Mouse (Mus musculus) left cerebral cortex, adult 8-10 months (tissue): Measurements from ENCODE around the gene Aaas. TPM values are rescaled to one million over a fixed set of nuclear protein-coding genes. Genes with fewer than 3 reads are reported as not detected.

Experiments used
- DNase-seq, 2 experiments: peaks; one replicate each; pipeline ENCODE4 v3.0.0; 2022; ENCODE audit warnings: low spot score in 2 of 2
- total RNA-seq, 4 experiments: library from RNA; stranded (reverse); gene quantifications; 2 replicates each; pipeline ENCODE4 v1.2.4; 2022

Gene Aaas
- total RNA-seq, 4 experiments from 2014 or later, result 20.1 to 25.3 (median 22.2) TPM

DNA sequence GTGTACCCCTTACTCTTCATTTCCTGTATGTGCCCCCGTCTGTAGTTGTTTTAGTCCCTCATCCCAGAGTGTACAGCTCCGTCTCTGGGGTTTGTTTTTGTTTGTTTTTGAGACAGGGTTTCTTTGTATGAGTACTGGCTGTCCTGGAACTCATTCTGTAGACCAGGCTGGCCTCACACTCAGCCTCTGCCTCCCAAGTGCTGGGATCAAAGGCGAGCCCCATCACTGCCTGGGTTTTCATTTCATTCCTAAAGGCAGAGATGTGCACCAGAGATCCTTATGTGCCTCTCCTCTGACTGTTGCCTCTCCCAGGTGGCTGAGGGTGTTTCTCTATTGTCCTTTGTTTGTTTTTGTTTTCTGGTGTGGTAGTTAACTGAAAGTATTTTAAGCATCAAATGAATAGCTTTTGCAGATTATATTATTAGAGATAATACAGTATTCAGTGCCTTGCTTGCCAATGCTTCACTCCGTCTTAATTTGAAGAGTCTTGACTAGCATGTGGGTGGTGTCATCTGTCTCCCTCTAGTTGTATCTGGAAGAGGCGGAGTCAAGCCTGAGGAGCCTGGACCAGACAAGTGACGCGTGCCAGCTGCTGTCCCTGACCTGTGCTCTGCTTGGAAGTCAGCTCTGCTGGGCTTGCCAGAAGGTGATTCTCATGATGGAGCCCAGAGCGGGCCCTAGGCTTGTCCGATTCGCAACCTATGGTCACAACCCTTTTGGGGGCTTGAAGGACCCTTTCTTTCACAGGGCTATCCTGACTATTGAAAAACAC is 40.3 kb downstream of the Aaas start:
- DNase-seq, result no peak

DNA sequence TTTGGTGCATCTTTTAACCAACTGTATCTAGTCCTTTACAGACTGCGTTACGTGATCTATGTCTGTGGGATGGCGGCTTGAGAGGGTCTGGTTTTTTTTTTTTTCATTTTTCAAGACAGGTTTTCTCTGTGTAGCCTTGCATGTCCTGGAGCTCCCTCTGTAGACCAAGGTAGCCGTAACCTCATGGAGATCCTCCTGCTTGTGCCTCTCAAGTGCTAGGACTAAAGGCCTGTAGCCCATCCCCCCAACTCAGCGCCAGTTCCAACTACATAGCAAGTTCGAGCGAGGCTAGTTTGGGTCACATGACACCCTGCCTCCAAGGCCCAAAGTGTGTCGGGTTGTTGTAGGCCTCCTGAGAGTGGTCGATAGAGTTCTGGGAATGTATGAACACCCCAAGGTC is 41.9 kb downstream of the Aaas start:
- DNase-seq, result no peak

DNA sequence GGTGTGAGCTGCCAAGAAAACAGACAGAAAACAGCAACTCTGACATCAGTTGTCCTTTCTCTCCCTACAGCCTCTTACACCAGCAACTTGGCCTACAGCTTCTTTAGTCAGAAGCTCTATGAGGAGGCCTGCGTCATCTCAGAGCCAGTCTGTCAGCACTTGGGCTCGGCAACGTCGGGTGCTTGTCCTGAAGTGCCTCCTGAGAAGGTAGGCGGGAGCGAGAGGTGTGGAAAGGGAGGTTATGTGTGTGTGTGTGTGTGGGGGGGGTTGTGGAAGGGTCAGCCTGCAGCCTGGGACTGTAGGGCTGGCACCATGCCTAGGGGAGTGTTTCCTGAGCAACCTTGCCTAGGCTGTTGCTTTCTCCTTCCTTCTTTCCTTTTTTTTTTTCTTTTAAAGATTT is 48.0 kb downstream of the Aaas start:
- no peak for DNase-seq

DNA sequence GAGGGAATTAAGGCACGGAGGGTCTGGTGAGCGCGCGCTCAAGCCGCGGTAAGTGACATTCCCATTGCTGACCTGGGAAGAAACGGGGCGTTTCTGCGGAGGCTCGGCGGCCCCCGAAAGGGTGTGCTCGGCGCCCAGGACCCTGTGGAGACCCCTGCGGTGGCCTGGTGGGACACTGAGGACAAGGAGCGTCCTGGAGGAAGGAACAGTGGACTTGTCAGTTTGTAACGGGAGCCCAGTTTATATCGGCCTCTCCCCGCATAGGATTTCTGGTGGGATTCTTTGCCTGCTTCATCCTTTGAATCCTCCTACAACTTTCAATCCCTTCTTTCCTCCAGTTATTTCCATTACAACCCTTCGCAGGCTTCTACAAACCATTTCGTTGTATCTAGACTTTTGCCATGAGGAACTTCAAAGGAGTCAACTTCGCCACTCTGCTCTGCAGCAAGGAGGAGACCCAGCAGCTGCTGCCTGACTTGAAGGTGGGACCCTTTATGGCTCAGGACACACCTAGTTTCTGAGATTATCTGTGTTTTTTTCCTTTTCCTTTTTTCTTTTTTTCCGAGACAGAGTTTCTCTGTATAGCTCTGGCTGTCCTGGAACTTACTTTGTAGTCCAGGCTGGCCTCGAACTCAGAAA is 54.1 kb downstream of the Aaas start:
- DNase-seq, result no peak

DNA sequence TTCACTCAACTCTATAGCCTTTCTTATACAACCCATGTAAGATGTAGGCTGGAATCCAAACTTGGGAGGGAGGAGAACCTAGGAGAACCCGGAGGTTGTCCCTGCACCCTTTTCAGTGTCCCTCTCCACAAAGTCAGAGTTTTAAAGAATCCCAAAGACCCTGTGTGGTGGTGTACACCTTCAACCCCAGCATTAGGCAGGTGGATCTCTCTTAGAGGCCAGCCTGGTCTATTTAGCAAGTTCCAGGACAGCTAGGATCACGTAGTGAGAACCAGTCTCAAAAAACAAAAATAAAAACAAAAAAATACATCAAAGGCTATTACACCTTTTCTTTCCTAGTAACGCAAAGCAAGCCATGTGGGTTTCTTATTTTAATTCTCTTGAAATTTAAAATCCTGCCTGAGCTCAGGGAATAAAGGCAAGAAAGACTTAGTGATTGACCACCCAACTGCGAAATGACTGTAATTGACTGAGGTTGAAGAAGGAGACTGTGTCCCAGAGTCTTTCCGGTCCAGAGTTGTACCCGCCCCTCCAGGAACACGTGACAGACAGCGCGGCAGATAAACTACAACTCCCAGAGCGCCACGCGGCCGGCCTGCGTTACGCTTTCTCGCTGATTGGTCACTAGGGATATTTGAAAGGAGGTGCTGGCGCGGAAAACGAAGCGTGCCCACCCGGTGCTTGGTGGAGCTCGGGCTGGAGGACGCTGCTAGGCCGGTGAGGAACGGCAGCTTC is 54.8 kb downstream of the Aaas start, which contains the start of gene Espl1:
Gene Espl1 (plus strand): TSS at position 634 of the 735 bp plus-strand sequence.
- DNase-seq, result peak; percentile 83 to 87

Other genes starting within 250 kb of the Aaas start
- gene Spryd3, start 214.5 kb downstream of the Aaas start, total RNA-seq, result 100 to 1,000 TPM; 147 to 167 (median 161) TPM
- 10 to 100 TPM; 42.4 to 49.5 (median 45.5) TPM for gene Igfbp6, start 206.4 kb downstream of the Aaas start, total RNA-seq
- gene Soat2, start 200.2 kb downstream of the Aaas start, total RNA-seq, result under 1 TPM in 2 of 4 experiments, not detected in 2; 0.26 to 0.27 TPM
- gene Zfp740, start 147.5 kb downstream of the Aaas start, total RNA-seq, result 10 to 100 TPM; 72.4 to 79.4 (median 73.1) TPM
- 10 to 100 TPM; 24.6 to 38.7 (median 31.1) TPM for gene Csad, start 146.0 kb downstream of the Aaas start, total RNA-seq
- gene Itgb7, start 118.8 kb downstream of the Aaas start, total RNA-seq, result 1 to 10 TPM in 2 of 4 experiments, under 1 TPM in 2; 0.23 to 2.9 (median 1.7) TPM
- 10 to 100 TPM; 13.5 to 16.8 (median 16.3) TPM for gene Rarg, start 93.3 kb downstream of the Aaas start, total RNA-seq
- not detected for gene Gm9918, start 80.2 kb downstream of the Aaas start, total RNA-seq
- 10 to 100 TPM; 38.3 to 48.5 (median 42.1) TPM for gene Mfsd5, start 71.3 kb downstream of the Aaas start, total RNA-seq
- gene Espl1, start 54.5 kb downstream of the Aaas start, total RNA-seq, result 1 to 10 TPM in 3 of 4 experiments, under 1 TPM in 1; 0.91 to 1.5 (median 1.2) TPM
- gene Pfdn5, start 24.7 kb downstream of the Aaas start, total RNA-seq, result 100 to 1,000 TPM; 457 to 497 (median 483) TPM
- 10 to 100 TPM; 59.3 to 63.4 (median 61.9) TPM for gene Myg1, start 19.1 kb downstream of the Aaas start, total RNA-seq
- 1 to 10 TPM in 2 of 4 experiments, under 1 TPM in 2; 0.82 to 1.6 (median 1.0) TPM for gene Sp7, start 16.4 kb upstream of the Aaas start, total RNA-seq
- 10 to 100 TPM; 30.3 to 44.7 (median 38.7) TPM for gene Sp1, start 55.4 kb upstream of the Aaas start, total RNA-seq
- gene Amhr2, start 94.6 kb upstream of the Aaas start, total RNA-seq, result 1 to 10 TPM in 1 of 4 experiments, under 1 TPM in 3; 0.73 to 2.0 (median 0.92) TPM
- gene Prr13, start 108.3 kb upstream of the Aaas start, total RNA-seq, result 10 to 100 TPM; 42.3 to 53.7 (median 44.3) TPM
- 100 to 1,000 TPM; 481 to 511 (median 488) TPM for gene Pcbp2, start 119.8 kb upstream of the Aaas start, total RNA-seq
- not detected for gene Gm10337, start 153.0 kb upstream of the Aaas start, total RNA-seq
- 10 to 100 TPM; 85.6 to 93.8 (median 89.3) TPM for gene Map3k12, start 166.3 kb upstream of the Aaas start, total RNA-seq
- gene Tarbp2, start 167.4 kb upstream of the Aaas start, total RNA-seq, result 10 to 100 TPM; 30.3 to 37.4 (median 35.2) TPM
- 1 to 10 TPM; 2.1 to 4.8 (median 3.2) TPM for gene Npff, start 174.2 kb upstream of the Aaas start, total RNA-seq